Mouse (Mus musculus): ENCODE data around the gene Apex2. TPM values are rescaled to one million over a fixed set of nuclear protein-coding genes. Genes with fewer than 3 reads are reported as not detected.
A peak's percentile ranks its signal among the peaks of the same experiment; 100 is the strongest.
"Not testable (repeated sequence)": the region's sequence is repeated elsewhere in the genome, so short reads cannot be mapped to it uniquely, and the experiment has no call there.

Apex2 gene
- polyA plus RNA-seq, 1 experiment from 2014 or later = 24.1 TPM

- 87% methylated on average over 2 of the region's 2 CpGs for WGBS
- Histone ChIP-seq H3K4me3 (no peak overlapping the region), H3K4me2 (no peak overlapping the region), H3K9me3 (no peaks in the 10 kb centered on the region), H3K27me3 (no peaks in the 10 kb centered on the region), H3K36me3 (0 out of 2 replicates have a peak, but pooled peaks cover 3% of the 10 kb centered on the region), H3K4me1 (no peaks in the 10 kb centered on the region), H3K9ac (no peak overlapping the region), H3K27ac (no peak overlapping the region)
- no peak for ATAC-seq (ENCODE audit: borderline replicate concordance, extremely low read depth, low FRiP score, low TSS enrichment)
Observed at GRCm38 (mm10) chrX:150551986-150552385, 37.7 kb downstream of the Apex2 start.

GRCm38 (mm10) chrX:150549639-150550038, 40.0 kb downstream of the Apex2 start:
- no peak overlapping the region for H3K4me3 ChIP-seq
- 0 out of 2 replicates have a peak, but pooled peaks cover 3% of the 10 kb centered on the region for H3K36me3 ChIP-seq
- no peaks in the 10 kb centered on the region for H3K9me3 ChIP-seq
- no peak overlapping the region for H3K4me2 ChIP-seq
- ATAC-seq (ENCODE audit: borderline replicate concordance, extremely low read depth, low FRiP score, low TSS enrichment) = peak; percentile 49; the same call in 1 of the 2 replicates
- no peaks in the 10 kb centered on the region for H3K27me3 ChIP-seq
- WGBS = 80% methylated on average over 3 of the region's 3 CpGs
- H3K27ac ChIP-seq = no peak overlapping the region
- no peak overlapping the region for H3K9ac ChIP-seq
- no peaks in the 10 kb centered on the region for H3K4me1 ChIP-seq

GRCm38 (mm10) chrX:150547239-150547638, 42.4 kb downstream of the Apex2 start, which contains the start of gene Alas2:
Gene Alas2, plus strand, starts transcription at chrX:150547375.
- no peak for ATAC-seq (ENCODE audit: borderline replicate concordance, extremely low read depth, low FRiP score, low TSS enrichment)
- Histone ChIP-seq H3K4me3 (no peak within 1 kb of the TSS), H3K36me3 (no peaks in the 10 kb centered on the region; the same call in 1 of the 2 replicates), H3K9ac (no peak within 1 kb of the TSS), H3K9me3 (no peaks in the 10 kb centered on the region), H3K27ac (no peak within 1 kb of the TSS), H3K27me3 (no peaks in the 10 kb centered on the region), H3K4me2 (no peak within 1 kb of the TSS), H3K4me1 (no peaks in the 10 kb centered on the region)
- 35% methylated on average over 5 of the region's 5 CpGs for WGBS

- H3K4me3 ChIP-seq = no peak overlapping the region
- no peaks in the 10 kb centered on the region for H3K27me3 ChIP-seq
- H3K4me2 ChIP-seq = no peak overlapping the region
- H3K9ac ChIP-seq = no peak overlapping the region
- H3K9me3 ChIP-seq = no peaks in the 10 kb centered on the region
- H3K4me1 ChIP-seq = no peaks in the 10 kb centered on the region
- H3K27ac ChIP-seq = no peak overlapping the region
- no peaks in the 10 kb centered on the region; the same call in 1 of the 2 replicates for H3K36me3 ChIP-seq
- ATAC-seq (ENCODE audit: borderline replicate concordance, extremely low read depth, low FRiP score, low TSS enrichment) = no peak
Observed at GRCm38 (mm10) chrX:150541684-150542083, 48.0 kb downstream of the Apex2 start.

DNA sequence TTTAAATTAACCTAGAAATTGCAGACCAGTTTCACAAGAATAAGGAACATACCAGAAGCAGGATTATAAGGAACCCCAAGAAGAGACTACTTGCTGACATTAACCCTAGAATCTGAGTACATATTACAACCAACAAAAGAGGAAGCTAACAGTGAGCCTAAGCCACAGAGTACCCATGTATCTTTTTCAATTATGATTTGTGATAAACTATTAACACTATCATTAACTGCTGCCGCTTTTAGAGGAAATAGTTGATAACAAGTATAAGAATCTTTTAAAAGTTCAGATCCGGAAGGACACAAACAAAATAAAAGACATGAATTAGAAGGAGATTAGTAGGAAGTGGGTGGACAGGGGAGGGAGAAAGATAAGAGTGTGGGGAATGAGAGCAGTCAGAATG, 49.6 kb downstream of the Apex2 start:
- ATAC-seq (ENCODE audit: borderline replicate concordance, extremely low read depth, low FRiP score, low TSS enrichment) = no peak
- Histone ChIP-seq H3K36me3 (no peaks in the 10 kb centered on the region; the same call in 1 of the 2 replicates), H3K9me3 (no peaks in the 10 kb centered on the region), H3K4me1 (no peaks in the 10 kb centered on the region), H3K9ac (no peak overlapping the region), H3K4me2 (no peak overlapping the region), H3K4me3 (no peak overlapping the region), H3K27me3 (no peaks in the 10 kb centered on the region), H3K27ac (no peak overlapping the region)
- WGBS = 68% methylated on average over 2 of the region's 2 CpGs

GRCm38 (mm10) chrX:150516477-150516876, 73.2 kb downstream of the Apex2 start:
- no peak overlapping the region for H3K27ac ChIP-seq
- no peaks in the 10 kb centered on the region for H3K4me1 ChIP-seq
- H3K9me3 ChIP-seq = no peaks in the 10 kb centered on the region
- ATAC-seq (ENCODE audit: borderline replicate concordance, extremely low read depth, low FRiP score, low TSS enrichment) = no peak
- 85% methylated on average over 1 of the region's 1 CpGs for WGBS
- no peaks in the 10 kb centered on the region for H3K36me3 ChIP-seq
- no peak overlapping the region for H3K4me2 ChIP-seq
- no peaks in the 10 kb centered on the region for H3K27me3 ChIP-seq
- no peak overlapping the region for H3K4me3 ChIP-seq
- no peak overlapping the region for H3K9ac ChIP-seq

GRCm38 (mm10) chrX:150516015-150516414, 73.7 kb downstream of the Apex2 start:
- no peaks in the 10 kb centered on the region for H3K27me3 ChIP-seq
- H3K9ac ChIP-seq = no peak overlapping the region
- no peaks in the 10 kb centered on the region for H3K36me3 ChIP-seq
- ATAC-seq (ENCODE audit: borderline replicate concordance, extremely low read depth, low FRiP score, low TSS enrichment) = no peak
- no peak overlapping the region for H3K4me2 ChIP-seq
- H3K4me3 ChIP-seq = no peak overlapping the region
- no peak overlapping the region for H3K27ac ChIP-seq
- H3K9me3 ChIP-seq = no peaks in the 10 kb centered on the region
- no peaks in the 10 kb centered on the region for H3K4me1 ChIP-seq

DNA sequence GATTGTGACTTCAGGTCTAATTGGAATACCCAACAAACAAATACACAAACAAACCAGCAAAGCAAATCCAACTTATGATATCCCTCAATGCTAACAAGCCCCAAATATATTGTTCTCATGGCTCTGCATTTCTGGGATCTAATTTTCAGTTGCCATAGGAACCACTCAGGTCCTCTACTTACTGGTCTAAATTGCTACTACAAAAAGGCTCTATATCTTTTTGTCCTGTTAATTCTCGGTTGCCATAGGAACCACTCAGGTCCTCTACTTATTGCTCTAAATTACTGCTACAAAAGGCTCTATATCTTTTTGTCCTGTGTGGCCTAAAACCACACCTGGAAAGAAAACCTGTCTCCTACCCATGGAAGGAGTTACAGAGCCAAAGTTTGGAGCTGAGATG, 75.5 kb downstream of the Apex2 start:
- no peak for ATAC-seq (ENCODE audit: borderline replicate concordance, extremely low read depth, low FRiP score, low TSS enrichment)
- 59% methylated on average over 1 of the region's 1 CpGs for WGBS
- no peak overlapping the region for H3K9ac ChIP-seq

GRCm38 (mm10) chrX:150511274-150511673, 78.4 kb downstream of the Apex2 start:
- Histone ChIP-seq H3K9me3 (no peaks in the 10 kb centered on the region), H3K4me2 (no peak overlapping the region), H3K4me3 (no peak overlapping the region), H3K27ac (no peak overlapping the region), H3K9ac (no peak overlapping the region), H3K27me3 (no peaks in the 10 kb centered on the region), H3K4me1 (no peaks in the 10 kb centered on the region), H3K36me3 (no peaks in the 10 kb centered on the region)
- 67% methylated on average over 6 of the region's 6 CpGs for WGBS
- no peak for ATAC-seq (ENCODE audit: borderline replicate concordance, extremely low read depth, low FRiP score, low TSS enrichment)

More for the DNA sequence above, 75.5 kb downstream of the Apex2 start:
- Histone ChIP-seq H3K27me3 (no peaks in the 10 kb centered on the region), H3K4me2 (no peak overlapping the region), H3K36me3 (no peaks in the 10 kb centered on the region), H3K4me3 (no peak overlapping the region), H3K4me1 (no peaks in the 10 kb centered on the region), H3K27ac (no peak overlapping the region), H3K9me3 (no peaks in the 10 kb centered on the region)

GRCm38 (mm10) chrX:150510631-150511030, 79.0 kb downstream of the Apex2 start:
- no peaks in the 10 kb centered on the region for H3K9me3 ChIP-seq
- no peak overlapping the region for H3K27ac ChIP-seq
- H3K36me3 ChIP-seq = no peaks in the 10 kb centered on the region
- H3K4me1 ChIP-seq = no peaks in the 10 kb centered on the region
- H3K9ac ChIP-seq = no peak overlapping the region
- no peak overlapping the region for H3K4me3 ChIP-seq
- no peak for ATAC-seq (ENCODE audit: borderline replicate concordance, extremely low read depth, low FRiP score, low TSS enrichment)
- no peak overlapping the region for H3K4me2 ChIP-seq
- WGBS = 43% methylated on average over 4 of the region's 4 CpGs
- no peaks in the 10 kb centered on the region for H3K27me3 ChIP-seq

GRCm38 (mm10) chrX:150508696-150509095, 81.0 kb downstream of the Apex2 start:
- no peak overlapping the region for H3K4me3 ChIP-seq
- no peak overlapping the region for H3K9ac ChIP-seq
- 70% methylated on average over 6 of the region's 6 CpGs for WGBS
- no peak overlapping the region for H3K4me2 ChIP-seq
- H3K9me3 ChIP-seq = no peaks in the 10 kb centered on the region
- no peaks in the 10 kb centered on the region for H3K36me3 ChIP-seq
- no peaks in the 10 kb centered on the region for H3K4me1 ChIP-seq
- ATAC-seq (ENCODE audit: borderline replicate concordance, extremely low read depth, low FRiP score, low TSS enrichment) = no peak
- no peak overlapping the region for H3K27ac ChIP-seq
- no peaks in the 10 kb centered on the region for H3K27me3 ChIP-seq

DNA sequence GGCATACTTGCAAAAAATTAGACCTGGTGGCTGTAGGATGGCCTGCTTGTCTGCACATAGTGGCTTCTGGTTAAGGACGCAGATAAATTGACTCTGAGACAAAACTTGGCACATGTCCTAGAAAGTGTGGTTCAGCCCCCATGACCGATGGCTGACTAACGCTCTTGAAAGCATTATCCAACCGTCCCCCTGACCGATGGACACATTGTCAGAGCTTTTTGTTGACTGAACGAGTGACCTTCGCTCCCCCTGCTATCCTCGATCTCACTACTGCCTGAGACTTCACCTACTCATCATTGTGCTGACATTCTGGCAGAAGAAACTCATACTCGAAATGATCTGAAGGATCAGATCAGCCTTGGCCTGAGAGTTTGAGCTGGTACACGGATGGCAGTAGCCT, 101.9 kb downstream of the Apex2 start:
- H3K9me3 ChIP-seq; H3K27ac ChIP-seq; H3K9ac ChIP-seq; ATAC-seq (ENCODE audit: borderline replicate concordance, extremely low read depth, low FRiP score, low TSS enrichment); H3K4me1 ChIP-seq; H3K4me3 ChIP-seq; H3K27me3 ChIP-seq; H3K4me2 ChIP-seq; H3K36me3 ChIP-seq: not testable (repeated sequence)
- WGBS = 47% methylated on average over 2 of the region's 10 CpGs
